Mouse (Mus musculus) embryo, embryonic 11.5 days (tissue): ENCODE data around the gene Spata13.

Experiments
- DNase-seq: peaks from one replicate; pipeline ENCODE4 v3.0.0-alpha.2; 2012; ENCODE audit warnings: low read depth, low spot score

Spata13 gene

GRCm38 (mm10) chr14:60712289-60712830 lies 78.6 kb downstream of the Spata13 start:
- no peak for DNase-seq

DNA sequence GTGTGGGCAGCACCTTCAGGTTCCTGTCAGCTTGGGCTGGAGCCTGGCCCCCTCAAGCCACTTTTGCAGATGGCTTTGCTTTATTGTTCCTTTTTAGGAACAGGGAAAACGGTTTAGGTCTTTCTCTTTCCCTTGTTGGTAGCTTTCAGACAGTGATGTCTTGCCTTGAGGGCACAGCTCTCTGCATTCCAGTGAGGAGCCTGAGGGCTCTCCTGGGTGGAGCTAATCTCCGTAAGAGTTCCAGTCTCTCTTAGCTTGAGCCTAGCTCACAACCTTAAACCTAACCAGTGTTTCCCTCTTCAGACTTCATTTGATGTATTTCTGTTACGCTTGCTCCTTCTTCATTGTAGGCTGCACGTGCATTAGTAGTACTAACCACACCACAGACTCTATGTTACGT lies 81.9 kb downstream of the Spata13 start:
- DNase-seq: no peak

DNA sequence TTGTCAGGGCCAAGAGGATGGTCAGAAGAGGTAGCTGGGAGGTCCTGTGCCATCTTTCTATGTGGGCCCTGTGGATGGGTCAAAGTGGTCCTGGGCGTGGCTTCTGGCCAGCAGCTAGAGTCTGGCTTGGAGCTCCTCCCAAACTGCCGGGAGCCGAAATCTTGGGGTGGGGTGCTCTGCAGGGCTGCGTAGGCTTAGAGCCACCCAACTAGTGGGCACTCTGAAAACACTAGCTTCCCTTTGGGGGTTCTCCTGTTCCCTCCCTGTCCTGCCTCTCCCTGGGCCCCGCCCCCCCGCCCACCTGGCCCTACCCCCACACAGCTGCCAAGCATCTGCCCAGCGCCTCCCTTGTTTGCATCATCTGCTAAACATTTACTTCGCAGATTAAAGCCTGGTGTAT lies 87.5 kb downstream of the Spata13 start:
- no peak for DNase-seq

DNA sequence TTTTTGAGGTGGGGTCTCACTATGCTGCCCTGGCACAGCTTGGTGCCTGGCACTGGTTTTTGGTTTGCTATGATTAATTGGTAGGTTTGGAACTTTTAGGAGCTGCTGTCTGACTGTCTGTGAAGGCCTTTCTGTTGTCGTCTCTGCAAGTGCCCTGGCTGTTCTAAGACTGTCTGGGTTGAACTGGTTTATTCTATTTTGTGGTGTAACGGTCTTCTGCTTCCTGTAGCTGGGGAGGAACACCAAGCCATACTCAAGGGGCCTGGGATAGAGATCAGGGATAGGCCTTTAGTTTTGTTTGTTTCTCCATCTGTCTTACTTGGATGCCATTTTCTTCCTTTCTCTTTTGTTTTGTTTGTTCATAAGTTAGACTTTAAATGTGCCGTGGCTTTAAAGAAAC lies 88.1 kb downstream of the Spata13 start:
- DNase-seq: no peak

GRCm38 (mm10) chr14:60726091-60726490 lies 92.3 kb downstream of the Spata13 start:
- DNase-seq: no peak

DNA sequence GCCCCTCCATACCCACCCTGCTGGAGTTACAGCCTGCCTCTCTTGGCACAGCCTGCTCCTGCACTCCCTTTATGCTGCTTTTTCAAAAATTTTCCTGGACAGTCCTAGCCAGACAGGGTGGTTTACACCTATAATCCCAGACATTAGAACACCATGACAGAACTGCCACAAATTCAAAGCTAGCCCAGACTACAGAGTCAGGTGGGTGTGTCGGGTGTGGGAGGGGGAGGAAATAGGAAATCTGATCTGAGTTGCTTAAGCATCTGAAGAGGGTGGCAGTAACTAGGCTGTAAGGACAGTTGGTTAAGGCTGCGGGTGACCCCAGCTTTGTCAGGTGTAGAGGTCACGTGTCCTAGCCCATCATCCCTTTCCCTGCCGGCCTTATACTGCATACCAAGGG lies 93.3 kb downstream of the Spata13 start:
- no peak for DNase-seq

DNA sequence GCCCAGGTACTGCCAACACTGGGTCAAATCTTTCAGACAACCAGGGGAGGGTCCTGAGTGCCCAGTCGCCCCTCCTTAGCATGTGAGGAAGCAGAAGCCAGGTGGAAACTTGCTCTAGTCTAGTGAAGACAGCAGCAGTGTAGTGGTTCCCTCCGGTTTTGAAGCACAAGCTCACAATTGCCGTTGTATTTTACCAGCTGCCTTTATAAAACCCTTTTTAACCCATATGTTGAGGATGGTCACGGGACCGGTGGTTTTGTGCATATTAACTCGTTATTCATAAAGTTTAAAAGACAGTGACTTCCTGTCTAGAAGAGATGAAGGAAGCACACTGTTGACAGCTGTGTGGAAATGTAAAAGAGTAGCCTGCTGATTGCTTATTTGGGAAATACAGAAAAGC lies 98.3 kb downstream of the Spata13 start:
- DNase-seq: no peak

GRCm38 (mm10) chr14:60732787-60733186 lies 99.0 kb downstream of the Spata13 start:
- DNase-seq: no peak

- no peak for DNase-seq
These were observed 99.9 kb downstream of the Spata13 start for GRCm38 (mm10) chr14:60733706-60734105.

- no peak for DNase-seq
These were observed 101.4 kb downstream of the Spata13 start for GRCm38 (mm10) chr14:60735206-60735605.

DNA sequence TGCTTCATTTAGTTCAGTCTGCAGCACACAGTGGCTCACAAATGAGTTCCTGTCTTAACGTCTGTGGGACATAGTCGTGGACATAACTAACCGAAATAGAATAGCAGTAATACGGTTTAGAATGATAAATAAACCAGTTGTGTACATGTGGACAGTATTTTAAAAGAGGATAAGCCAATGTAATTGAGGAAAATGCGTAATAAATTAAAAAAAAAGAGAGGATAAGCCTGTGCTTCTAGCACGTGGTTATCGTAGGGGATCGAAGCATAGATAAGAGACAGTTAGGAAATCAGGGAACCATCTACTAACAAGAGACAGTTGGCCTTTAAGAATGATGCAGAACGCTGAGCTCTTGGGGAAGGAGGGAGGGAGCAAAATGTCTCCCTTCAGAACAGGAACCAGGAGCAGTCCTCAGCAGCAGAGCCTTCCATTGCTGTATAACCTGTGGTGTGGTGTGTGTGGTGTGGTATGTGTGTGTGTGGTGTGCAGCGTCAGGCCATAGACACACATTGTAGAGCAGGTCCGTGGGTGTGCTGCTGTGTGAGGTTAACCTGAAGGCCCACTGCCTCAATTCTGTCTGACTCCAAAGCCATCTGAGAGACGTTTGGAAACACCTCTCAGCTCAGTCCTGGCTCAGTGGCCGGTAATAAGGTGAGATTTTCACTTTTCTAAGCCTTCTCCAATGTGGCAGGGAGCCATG lies 102.2 kb downstream of the Spata13 start:
- no peak for DNase-seq

- no peak for DNase-seq
These were observed 102.9 kb downstream of the Spata13 start for GRCm38 (mm10) chr14:60736591-60737192.

GRCm38 (mm10) chr14:60737202-60737611 lies 103.4 kb downstream of the Spata13 start:
- no peak for DNase-seq

DNA sequence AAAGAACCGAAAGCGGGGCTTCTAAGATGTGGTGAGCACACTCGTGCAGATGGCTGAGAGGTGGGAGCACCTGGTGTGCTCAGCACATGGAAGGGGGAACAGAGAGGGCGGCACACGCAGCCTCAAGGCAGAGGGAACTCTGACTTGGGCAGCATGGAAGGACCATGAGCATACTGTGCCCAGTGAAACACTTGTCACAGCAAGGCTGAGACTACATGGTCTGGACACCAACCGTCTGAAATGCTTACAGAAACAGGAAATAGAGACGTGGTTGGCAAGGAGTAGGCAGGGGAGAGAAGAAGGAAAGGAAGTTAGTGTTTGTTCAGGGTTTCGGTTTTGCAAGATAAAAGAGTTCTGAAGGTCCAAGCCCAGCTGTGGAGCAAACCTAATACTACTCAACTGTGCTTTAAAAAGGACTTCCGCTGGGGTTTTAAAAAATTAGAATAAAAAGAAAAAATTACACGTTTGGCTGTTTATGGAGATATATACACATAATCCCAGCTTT lies 104.7 kb downstream of the Spata13 start:
- DNase-seq: no peak

DNA sequence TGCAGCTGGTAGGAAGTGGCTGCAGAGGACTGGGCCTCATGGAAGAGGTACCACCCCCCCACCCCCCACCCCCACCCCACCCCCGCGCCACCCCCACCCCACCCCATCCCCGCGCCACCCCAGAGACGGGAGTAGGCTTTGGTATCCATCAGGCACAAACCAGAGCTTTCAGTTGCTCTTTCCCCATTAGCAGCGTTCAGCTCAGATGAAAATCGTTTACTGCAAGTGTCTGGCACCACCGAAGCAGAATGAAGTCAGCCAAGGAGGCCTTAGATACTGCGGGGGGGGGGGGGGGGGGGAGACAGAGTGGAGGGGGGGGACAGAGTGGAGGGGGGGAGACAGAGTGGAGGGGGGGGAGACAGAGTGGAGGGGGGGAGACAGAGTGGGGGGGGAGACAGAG lies 105.4 kb downstream of the Spata13 start:
- DNase-seq: no peak

DNA sequence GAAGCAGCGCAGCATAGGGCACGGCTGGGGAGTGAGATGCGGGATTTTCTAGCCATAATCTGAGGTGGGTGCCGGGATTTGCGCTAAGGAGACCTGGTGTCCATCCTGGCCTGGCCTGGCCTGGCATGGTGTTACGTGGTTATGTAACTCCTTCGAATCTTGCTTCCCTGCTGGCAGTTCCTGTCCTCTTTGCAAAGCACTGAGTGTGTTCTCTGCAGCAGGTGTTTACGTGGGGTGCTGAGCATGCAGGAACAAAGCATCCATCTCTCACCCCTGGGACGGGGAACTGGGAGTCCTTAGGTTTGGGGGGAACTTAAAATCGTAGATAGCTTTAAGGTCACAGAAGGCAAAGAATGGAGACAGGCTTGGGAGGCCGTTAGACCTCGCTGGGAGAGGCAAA lies 105.8 kb downstream of the Spata13 start:
- DNase-seq: no peak

DNA sequence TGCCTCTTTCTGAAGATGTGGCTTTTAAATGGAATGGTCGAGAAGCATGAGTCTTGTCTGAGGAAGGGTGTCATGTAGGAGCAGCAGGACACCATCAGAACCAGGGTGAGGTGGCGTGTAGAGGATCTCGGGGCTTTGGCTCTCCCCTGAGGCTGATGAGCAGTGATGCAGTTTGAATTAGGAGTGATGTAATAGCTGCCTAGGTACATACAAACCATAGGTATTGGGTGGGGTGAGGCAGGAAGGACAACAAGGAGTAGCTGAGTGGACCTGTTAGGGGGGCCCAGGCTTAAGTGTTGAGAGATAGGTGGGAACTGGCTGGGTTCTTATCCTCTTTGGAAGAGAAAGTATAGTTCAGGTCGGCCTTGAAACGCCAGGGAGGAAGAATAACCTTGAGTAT lies 106.7 kb downstream of the Spata13 start:
- DNase-seq: no peak

DNA sequence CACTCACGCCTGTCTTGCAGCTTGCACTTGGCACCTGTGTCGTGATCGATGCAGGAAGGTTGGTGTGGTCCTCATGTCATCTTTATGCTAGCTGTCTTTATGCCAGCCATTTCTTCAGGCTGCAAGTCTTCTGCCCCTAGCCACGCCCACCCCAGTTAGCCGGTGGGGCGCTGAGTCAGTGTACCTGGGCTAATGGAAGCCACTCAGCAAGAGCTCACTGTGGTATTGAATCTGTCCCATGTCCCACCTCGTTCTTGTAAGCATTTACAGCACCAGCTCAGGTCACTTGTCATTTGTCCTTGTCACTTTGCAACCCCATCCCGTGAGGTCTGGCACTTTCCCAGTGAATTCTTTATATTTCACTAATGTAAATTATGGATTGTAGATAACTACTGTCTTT lies 107.2 kb downstream of the Spata13 start:
- no peak for DNase-seq

DNA sequence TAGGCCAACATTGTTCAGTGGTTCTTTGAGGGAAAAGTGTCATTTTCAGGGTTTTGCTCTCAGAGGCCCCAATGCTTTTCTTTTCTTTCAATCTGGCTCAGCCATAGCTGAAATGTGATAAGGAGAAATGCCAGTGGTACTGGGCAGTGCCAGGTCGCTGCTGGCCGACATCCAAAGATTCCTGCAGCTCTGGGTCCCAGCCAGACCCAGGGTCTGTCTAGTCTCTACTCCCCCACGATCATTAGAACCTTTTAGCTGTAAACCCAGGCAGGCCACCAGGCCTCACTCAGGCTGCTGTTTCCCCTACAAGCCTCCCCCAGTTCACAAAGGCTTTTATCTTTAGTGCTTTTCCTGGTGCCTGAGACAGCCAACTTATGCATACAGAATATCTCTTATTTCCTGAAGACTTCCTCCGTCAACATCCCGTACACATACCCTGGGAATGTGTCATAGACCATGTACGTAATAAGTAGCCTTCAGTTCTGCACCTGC lies 107.7 kb downstream of the Spata13 start:
- no peak for DNase-seq

DNA sequence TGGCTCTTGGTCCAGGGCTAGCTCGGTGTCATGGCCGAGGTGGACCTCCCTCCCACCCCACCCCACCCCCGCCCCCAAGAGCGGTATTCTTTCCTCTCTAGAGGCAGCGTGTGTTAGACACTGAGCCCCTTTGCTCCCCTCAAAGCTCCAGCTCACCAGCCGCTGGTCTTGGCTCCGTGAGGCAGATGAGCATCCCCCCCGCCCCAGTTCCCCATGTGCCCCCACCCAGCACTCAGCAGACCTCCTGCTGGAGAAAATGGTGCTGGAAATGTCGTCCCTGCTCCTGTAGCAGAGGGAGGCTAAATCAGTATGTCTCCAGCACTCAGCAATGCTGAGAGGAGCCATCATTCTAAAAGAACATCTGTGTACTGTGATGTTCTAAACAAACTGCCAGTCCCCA lies 109.9 kb downstream of the Spata13 start:
- no peak for DNase-seq

DNA sequence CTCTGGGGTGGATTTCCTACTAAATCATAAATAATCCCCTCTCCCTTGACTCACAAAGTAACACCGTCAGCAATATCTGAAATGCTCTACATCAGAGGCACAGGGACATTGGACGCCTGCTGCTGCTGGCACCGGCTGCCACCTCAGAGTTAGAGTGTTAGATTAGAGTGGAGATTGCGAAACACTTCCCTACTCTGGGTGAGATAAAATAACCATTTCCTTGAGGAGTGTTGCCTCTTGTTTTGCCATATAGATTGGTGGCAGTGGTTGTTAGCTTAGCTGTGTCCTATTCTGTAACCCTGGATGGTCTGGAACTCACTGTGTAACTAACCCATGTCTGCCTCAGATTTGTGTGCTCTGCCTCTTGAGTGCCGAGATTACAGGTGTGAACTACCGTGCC lies 111.4 kb downstream of the Spata13 start:
- no peak for DNase-seq

GRCm38 (mm10) chr14:60746141-60746540 lies 112.3 kb downstream of the Spata13 start:
- DNase-seq: no peak
